Mouse (Mus musculus) right cerebral cortex, adult 2 months (tissue): Measurements from ENCODE around the gene Dcaf8.
"Not testable (repeated sequence)": the region's sequence is repeated elsewhere in the genome, so short reads cannot be mapped to it uniquely, and the experiment has no call there.

Experiments used
- DNase-seq, 2 experiments: peaks; one replicate each; pipeline ENCODE4 v3.0.0; 2021 to 2022; ENCODE audit warnings: low spot score in 2 of 2

The Dcaf8 gene

DNA sequence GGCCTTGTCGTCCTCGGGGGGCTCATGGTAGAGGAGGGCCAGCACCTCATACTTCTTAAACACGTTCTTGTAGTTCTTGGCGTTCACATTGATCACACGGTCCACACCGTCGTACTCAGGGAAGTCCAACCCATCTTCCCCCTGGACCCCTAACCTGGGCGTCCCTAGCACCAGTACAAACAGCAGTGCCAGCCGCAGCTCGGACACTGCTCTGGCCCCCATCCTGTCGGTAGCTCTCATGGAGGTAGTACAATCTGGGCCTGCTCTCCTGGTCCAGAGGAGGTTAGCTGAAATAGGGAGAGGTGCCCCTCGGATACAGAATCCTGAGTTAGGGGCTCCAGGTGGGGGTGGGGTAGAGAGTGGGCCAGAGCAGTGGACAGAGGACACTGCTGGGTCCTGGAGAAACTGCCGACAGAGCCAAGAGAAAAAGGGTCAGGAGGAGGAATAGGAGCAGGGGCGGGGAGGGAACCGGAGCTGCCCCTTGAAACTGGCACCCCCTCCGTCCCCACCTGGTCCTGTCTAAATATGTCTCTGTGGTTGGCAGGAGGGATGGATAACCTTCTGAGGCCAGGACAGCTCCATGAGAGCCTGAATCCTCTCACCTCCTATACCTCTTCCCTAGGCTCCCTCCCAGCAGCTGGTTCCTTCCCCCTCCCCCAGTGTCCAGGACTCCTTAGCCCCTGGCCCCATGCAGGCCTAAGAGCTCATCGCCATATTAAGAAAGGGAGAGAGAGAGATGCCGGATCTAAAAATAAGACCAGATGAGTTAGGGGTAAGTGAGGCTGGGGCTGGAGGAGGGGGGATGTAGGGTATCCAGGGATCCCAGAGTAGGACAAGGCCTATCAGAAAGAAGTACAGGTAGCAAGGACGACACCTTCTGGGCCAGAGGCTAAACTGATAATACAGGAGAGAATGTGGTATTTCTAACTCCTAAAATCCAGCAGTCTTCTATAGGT lies 71.8 kb downstream of the Dcaf8 start, which contains the start of gene Casq1:
Gene Casq1 (minus strand): TSS at position 418 of the 956 bp plus-strand sequence.
- no peak for DNase-seq

- no peak for DNase-seq
These were observed 72.5 kb downstream of the Dcaf8 start for GRCm38 (mm10) chr1:172220414-172220813.

GRCm38 (mm10) chr1:172221297-172222063 lies 73.6 kb downstream of the Dcaf8 start:
- no peak for DNase-seq

- DNase-seq = no peak
These were observed 80.3 kb downstream of the Dcaf8 start for GRCm38 (mm10) chr1:172228209-172228608.

GRCm38 (mm10) chr1:172229215-172229614 lies 81.3 kb downstream of the Dcaf8 start:
- no peak for DNase-seq

- DNase-seq = no peak
These were observed 93.2 kb downstream of the Dcaf8 start for GRCm38 (mm10) chr1:172240945-172241708.

DNA sequence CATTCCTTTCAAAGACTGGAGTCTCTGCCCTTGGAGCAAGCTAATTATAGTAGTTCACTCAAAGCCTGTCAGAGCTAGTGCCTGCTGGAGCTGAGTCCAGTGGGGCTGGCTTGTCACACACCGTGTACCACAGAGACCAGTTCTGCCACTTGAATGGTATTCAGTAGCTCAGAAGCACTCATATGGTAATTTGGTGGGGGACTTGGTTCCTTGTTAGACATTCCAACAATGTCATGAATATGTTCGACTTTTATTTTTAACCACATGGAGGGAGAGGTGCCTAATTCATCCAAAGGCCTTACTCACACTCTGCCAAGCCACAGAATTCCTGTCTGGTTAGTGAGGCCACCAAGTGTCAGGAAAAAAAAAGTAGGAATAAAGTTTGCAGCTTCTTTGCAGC lies 94.5 kb downstream of the Dcaf8 start:
- DNase-seq = no peak

- no peak for DNase-seq
These were observed 95.8 kb downstream of the Dcaf8 start for GRCm38 (mm10) chr1:172243547-172244205.

GRCm38 (mm10) chr1:172244645-172245044 lies 96.8 kb downstream of the Dcaf8 start:
- DNase-seq = not testable (repeated sequence)
